In genomic region chr4:147938148-147939096, GRCm38 (mm10) we compare ENCODE assay signal across 9 mouse cellular contexts. TPM values are rescaled to one million over a fixed set of nuclear protein-coding genes. Genes with fewer than 3 reads are reported as not detected.
DNase-seq lines count a peak whose midpoint lies in the region; ATAC-seq lines count a peak whose summit lies in the region.
"Had no signal": no experiment of that assay in that cellular context is flagged by ENCODE, and none has a peak within 500 bp of the region (broad histone marks: within the 10 kb centered on the region; RNA-seq: fewer than 3 reads in every experiment).

No protein-coding gene starts in this region.

- peaks cover 80% of the 10 kb centered on the region for H3K4me1 ChIP-seq in megakaryocyte, embryonic 14.5 days
- peaks cover 41% of the 10 kb centered on the region for H3K4me1 ChIP-seq in stomach, embryonic 15.5 days

- no peaks in the 10 kb centered on the region for H3K9me3 ChIP-seq in megakaryocyte, embryonic 14.5 days
- no peaks in the 10 kb centered on the region for H3K9me3 ChIP-seq in stomach, embryonic 15.5 days

- peak; percentile 77 for DNase-seq in gastrocnemius, postnatal 25 days
- DNase-seq in kidney, postnatal 14 days: peak; percentile 73
- no peak for DNase-seq in cerebellum, postnatal 10 days
- DNase-seq in right cerebral cortex, postnatal 36 days (ENCODE audit: low spot score in 2 of 2): no peak

- ATAC-seq in megakaryocyte, adult 5-6 weeks (ENCODE audit: poor library complexity, severe bottlenecking): no peak
- no peak for ATAC-seq in stomach, embryonic 15.5 days (ENCODE audit: insufficient read depth, low FRiP score, low read depth)
- ATAC-seq in activated CD4-positive, CD25-positive, alpha-beta regulatory T cell, adult 4 months: no peak

- peaks cover 11% of the 10 kb centered on the region for H3K36me3 ChIP-seq in megakaryocyte, embryonic 14.5 days (replicated peaks; ENCODE audit: low read length)
- H3K36me3 ChIP-seq in stomach, embryonic 15.5 days: 0 out of 2 replicates have a peak, but pooled peaks cover 2% of the 10 kb centered on the region

- H3K4me2 ChIP-seq in stomach, embryonic 15.5 days: no peak overlapping the region

- H3K9ac ChIP-seq in stomach, embryonic 15.5 days: no peak overlapping the region

- H3K4me3 ChIP-seq in megakaryocyte, embryonic 14.5 days (replicated peaks): peak overlapping the region; percentile 59
- no peak overlapping the region for H3K4me3 ChIP-seq in stomach, embryonic 15.5 days (replicated peaks)

- peaks cover 9% of the 10 kb centered on the region for H3K27me3 ChIP-seq in megakaryocyte, embryonic 14.5 days (replicated peaks)
- no peaks in the 10 kb centered on the region for H3K27me3 ChIP-seq in stomach, embryonic 15.5 days (replicated peaks)

- 48% methylated on average over 14 of the region's 14 CpGs for WGBS in stomach, embryonic 15.5 days

- H3K27ac ChIP-seq in stomach, embryonic 15.5 days: peak overlapping the region; percentile 49

RNA-seq across cellular contexts. Expression of gene Plod1, which starts 1.9 kb away (rescaled TPM):
- polyA plus RNA-seq in megakaryocyte, embryonic 14.5 days (2012; ENCODE audit: insufficient read depth, low replicate concordance): 11.8 and 14.9 TPM in 2 replicates
- 10.5 TPM in 2 replicates for total RNA-seq in megakaryocyte, adult 5-6 weeks (2015)
- 22.9 and 25.7 TPM in 2 replicates for total RNA-seq in megakaryocyte, adult 5-6 weeks (2017)
- 10 to 100 TPM; 25.2 to 28.9 TPM for total RNA-seq in gastrocnemius, postnatal 25 days (2021)
- polyA plus RNA-seq in stomach, embryonic 15.5 days (2015; fragmentation: Nextera tagmentation; extraction: Ambion mirVana): 43.7 and 47.9 TPM in 2 replicates
- polyA plus RNA-seq in activated CD4-positive, CD25-positive, alpha-beta regulatory T cell, adult 4 months (2017; shearing (Covaris generic)): 1 to 10 TPM; 2.8 to 4.0 TPM

RNA-seq across cellular contexts. Expression of gene 2510039O18Rik, which starts 2.3 kb away (rescaled TPM):
- 87.3 and 131 TPM in 2 replicates for polyA plus RNA-seq in megakaryocyte, embryonic 14.5 days (2012; ENCODE audit: insufficient read depth, low replicate concordance)
- total RNA-seq in megakaryocyte, adult 5-6 weeks (2015): 39.4 and 41.4 TPM in 2 replicates
- 42.1 and 45.5 TPM in 2 replicates for total RNA-seq in megakaryocyte, adult 5-6 weeks (2017)
- 10 to 100 TPM; 19.1 to 20.0 TPM for total RNA-seq in gastrocnemius, postnatal 25 days (2021)
- 17.4 and 17.7 TPM in 2 replicates for polyA plus RNA-seq in stomach, embryonic 15.5 days (2015; fragmentation: Nextera tagmentation; extraction: Ambion mirVana)
- 10 to 100 TPM in 1 of 2 experiments, 1 to 10 TPM in 1; 8.9 to 11.4 TPM for polyA plus RNA-seq in activated CD4-positive, CD25-positive, alpha-beta regulatory T cell, adult 4 months (2017; shearing (Covaris generic))

RNA-seq across cellular contexts. Expression of gene Mfn2, which starts 33.9 kb away (rescaled TPM):
- polyA plus RNA-seq in megakaryocyte, embryonic 14.5 days (2012; ENCODE audit: insufficient read depth, low replicate concordance): 19.0 and 25.4 TPM in 2 replicates
- 12.5 and 12.7 TPM in 2 replicates for total RNA-seq in megakaryocyte, adult 5-6 weeks (2015)
- total RNA-seq in megakaryocyte, adult 5-6 weeks (2017): 15.7 and 17.4 TPM in 2 replicates
- 100 to 1,000 TPM; 346 to 413 TPM for total RNA-seq in gastrocnemius, postnatal 25 days (2021)
- 32.1 and 37.8 TPM in 2 replicates for polyA plus RNA-seq in stomach, embryonic 15.5 days (2015; fragmentation: Nextera tagmentation; extraction: Ambion mirVana)
- 10 to 100 TPM; 17.2 to 23.9 TPM for polyA plus RNA-seq in activated CD4-positive, CD25-positive, alpha-beta regulatory T cell, adult 4 months (2017; shearing (Covaris generic))

RNA-seq across cellular contexts. Expression of gene Nppb, which starts 47.2 kb away (rescaled TPM):
- polyA plus RNA-seq in megakaryocyte, embryonic 14.5 days (2012; ENCODE audit: insufficient read depth, low replicate concordance): not detected in 2 replicates
- total RNA-seq in megakaryocyte, adult 5-6 weeks (2015): not detected in 2 replicates
- total RNA-seq in megakaryocyte, adult 5-6 weeks (2017): not detected in 2 replicates
- total RNA-seq in gastrocnemius, postnatal 25 days (2021): not detected
- polyA plus RNA-seq in stomach, embryonic 15.5 days (2015; fragmentation: Nextera tagmentation; extraction: Ambion mirVana): 0.23 TPM in 1 of 2 replicates, not detected in the other
- not detected for polyA plus RNA-seq in activated CD4-positive, CD25-positive, alpha-beta regulatory T cell, adult 4 months (2017; shearing (Covaris generic))
- total RNA-seq: left cerebral cortex, postnatal 10 days had no signal

Comparison
In these comparisons a context has a peak if more than half of its experiments do, and no peak if none do; other contexts are left out.
1. DNase-seq: peak in gastrocnemius, postnatal 25 days (single experiment) and kidney, postnatal 14 days (single experiment); none in cerebellum, postnatal 10 days (0 of 2) and right cerebral cortex, postnatal 36 days (0 of 2).